Mouse (Mus musculus) testis, adult 2 months (tissue): ENCODE measurements around the gene Man1a2.

ENCODE experiments used
- CTCF ChIP-seq: fragments of 200-500 bp; IDR thresholded peaks from 2 replicates; pipeline ENCODE4 v1.5.1; 2012; ENCODE audit warnings: low read depth, mild to moderate bottlenecking, inconsistent platforms, low read length, moderate library complexity; ENCODE audit not compliant: control insufficient read depth, insufficient read depth, insufficient replicate concordance
- POLR2A ChIP-seq: fragments of 200-500 bp; IDR thresholded peaks from 2 replicates; pipeline ENCODE4 v1.6.1; 2012; ENCODE audit warnings: low read depth, mild to moderate bottlenecking, inconsistent platforms, low read length, moderate library complexity; ENCODE audit not compliant: control insufficient read depth

DNA sequence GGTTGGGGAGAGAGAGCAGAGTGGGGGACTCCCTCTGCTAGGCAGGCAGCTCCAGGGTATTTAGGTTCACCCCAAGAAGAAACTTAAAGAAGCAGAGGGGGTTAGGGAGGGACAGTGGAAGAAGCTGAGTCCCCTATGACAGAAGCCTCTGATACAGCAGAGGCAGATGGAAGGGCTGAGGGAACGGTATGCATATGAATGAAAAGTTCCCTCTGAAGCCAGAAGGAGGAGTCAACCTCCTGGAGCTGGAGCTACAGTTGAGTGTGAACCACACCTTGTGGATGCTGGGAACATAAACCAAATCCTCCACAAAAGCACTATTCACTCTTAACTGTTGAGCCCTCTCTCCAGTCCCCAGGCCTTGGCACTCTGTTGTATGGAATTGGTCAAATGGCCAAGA lies 163.7 kb downstream of the Man1a2 start:
- TF ChIP-seq POLR2A (no peak), CTCF (no peak)
